Mouse (Mus musculus): ENCODE data around the gene Mecom.

DNA sequence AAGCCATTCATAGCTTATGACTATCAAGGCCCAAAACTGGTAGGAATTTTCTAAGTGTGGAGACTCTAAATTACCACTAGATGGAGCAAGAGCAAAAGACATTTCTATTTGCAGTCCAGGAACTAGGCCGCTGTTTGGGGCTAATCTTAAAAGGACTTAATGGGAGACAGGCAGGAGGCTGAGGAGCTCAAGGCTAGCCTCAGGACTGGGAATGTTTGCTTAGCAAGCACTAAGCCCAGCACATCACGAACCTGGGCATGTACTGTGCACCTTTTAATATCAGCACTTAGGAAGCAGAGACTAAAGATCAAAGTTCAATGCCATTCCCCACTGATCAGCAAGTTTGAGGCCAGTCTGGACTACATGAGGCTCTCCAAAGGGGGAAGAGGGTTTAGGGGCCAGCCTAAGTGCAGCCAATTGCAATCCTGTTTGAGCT is 44.6 kb upstream of the Mecom start:
- 0 out of 2 replicates have a peak, but pooled peaks have one; percentile 24 for TF ChIP-seq HCFC1 (IDR thresholded peaks at IDR 0.05; ENCODE audit: borderline replicate concordance, insufficient read depth, low read length)
- no peak for TF ChIP-seq ZNF384 (IDR thresholded peaks at IDR 0.05; ENCODE audit: low read depth, low read length)
- no peak for TF ChIP-seq CHD2 (IDR thresholded peaks at IDR 0.05; ENCODE audit: low read depth, low read length)
